ENCODE assay signal across 25 mouse cellular contexts in the genomic region with DNA sequence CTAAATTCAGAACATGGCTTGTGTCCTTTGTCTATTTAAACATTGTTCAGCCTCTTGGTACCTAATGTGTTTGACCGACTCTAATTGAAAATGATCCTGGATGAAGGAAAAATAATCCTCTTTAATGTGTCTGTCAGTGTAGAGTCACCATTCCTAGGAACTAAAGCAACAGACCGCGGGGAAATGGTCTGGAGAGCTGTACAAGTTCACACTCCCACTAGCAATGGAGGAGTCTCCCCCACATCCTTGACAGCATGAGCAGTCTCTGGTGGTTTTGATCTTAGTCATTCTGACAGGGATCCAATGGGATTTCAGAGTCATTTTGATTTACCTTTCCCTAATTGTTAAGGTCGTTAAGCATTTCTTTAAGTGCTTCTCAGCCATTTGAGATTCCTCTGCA.
DNase-seq lines count a peak whose midpoint lies in the region; ATAC-seq and TF ChIP-seq lines count a peak whose summit lies in the region.
"Had no signal": no experiment of that assay in that cellular context is flagged by ENCODE, and none has a peak within 500 bp of the region (broad histone marks: within the 10 kb centered on the region; RNA-seq: fewer than 3 reads in every experiment).

No protein-coding gene starts in this region.

- no peak for TF ChIP-seq CTCF in kidney, adult 2 months (conservative IDR thresholded peaks at IDR 0.05; ENCODE audit: insufficient read depth, insufficient read length, low read depth, low read length)
- no peak for TF ChIP-seq CTCF in kidney, postnatal 0 days (IDR thresholded peaks at IDR 0.05; ENCODE audit: low read depth)

- H3K4me1 ChIP-seq in kidney, embryonic 14.5 days (ENCODE audit: control insufficient read depth, insufficient read depth, low read length), result no peaks in the 10 kb centered on the region
- H3K4me1 ChIP-seq in kidney, adult 2 months (ENCODE audit: control insufficient read depth, insufficient read depth, low read length), result no peaks in the 10 kb centered on the region
- no peaks in the 10 kb centered on the region for H3K4me1 ChIP-seq in kidney, postnatal 0 days (replicated peaks; ENCODE audit: insufficient read depth, low read length)
- no peaks in the 10 kb centered on the region for H3K4me1 ChIP-seq in midbrain, embryonic 14.5 days (ENCODE audit: control insufficient read depth, insufficient read depth, low read length)
- H3K4me1 ChIP-seq in midbrain, embryonic 16.5 days (ENCODE audit: control insufficient read depth, insufficient read depth, low read length), result no peaks in the 10 kb centered on the region
- H3K4me1 ChIP-seq: embryonic facial prominence, embryonic 10.5 days; embryonic facial prominence, embryonic 13.5 days; forebrain, embryonic 12.5 days; forebrain, embryonic 15.5 days; hindbrain, embryonic 12.5 days; hindbrain, embryonic 15.5 days had no signal

- no peak overlapping the region for H3K27ac ChIP-seq in kidney, embryonic 14.5 days (ENCODE audit: low read depth, low read length)
- no peak overlapping the region for H3K27ac ChIP-seq in kidney, adult 2 months (ENCODE audit: insufficient read depth, low read depth, low read length)
- no peak overlapping the region for H3K27ac ChIP-seq in kidney, postnatal 0 days
- H3K27ac ChIP-seq in midbrain, embryonic 14.5 days (replicated peaks; ENCODE audit: low read depth, low read length), result no peak overlapping the region
- no peak overlapping the region for H3K27ac ChIP-seq in midbrain, embryonic 16.5 days (ENCODE audit: low read length)
- H3K27ac ChIP-seq: embryonic facial prominence, embryonic 10.5 days; embryonic facial prominence, embryonic 13.5 days; forebrain, embryonic 12.5 days; forebrain, embryonic 15.5 days; hindbrain, embryonic 12.5 days; hindbrain, embryonic 15.5 days had no signal

- no peaks in the 10 kb centered on the region for H3K36me3 ChIP-seq in kidney, embryonic 14.5 days (ENCODE audit: control insufficient read depth, insufficient read depth, low read length)
- no peaks in the 10 kb centered on the region for H3K36me3 ChIP-seq in kidney, adult 2 months (ENCODE audit: control insufficient read depth, insufficient read depth, low read length)
- no peaks in the 10 kb centered on the region for H3K36me3 ChIP-seq in kidney, postnatal 0 days (ENCODE audit: insufficient read depth, low read length)
- H3K36me3 ChIP-seq in midbrain, embryonic 14.5 days (ENCODE audit: control insufficient read depth, insufficient read depth, low read length), result no peaks in the 10 kb centered on the region
- H3K36me3 ChIP-seq in midbrain, embryonic 16.5 days (ENCODE audit: control insufficient read depth, insufficient read depth, low read length), result no peaks in the 10 kb centered on the region
- H3K36me3 ChIP-seq: embryonic facial prominence, embryonic 10.5 days; embryonic facial prominence, embryonic 13.5 days; forebrain, embryonic 12.5 days; forebrain, embryonic 15.5 days; G1E; hindbrain, embryonic 12.5 days; hindbrain, embryonic 15.5 days had no signal

- peak; percentile 93 for ATAC-seq in kidney, embryonic 14.5 days (ENCODE audit: low FRiP score, low TSS enrichment)
- peak; percentile 52; the same call in 1 of the 2 replicates for ATAC-seq in kidney, postnatal 0 days (replicated peaks; ENCODE audit: low FRiP score, low read depth)
- ATAC-seq in midbrain, embryonic 14.5 days (ENCODE audit: low FRiP score, low TSS enrichment), result no peak
- no peak for ATAC-seq in midbrain, embryonic 16.5 days
- ATAC-seq: forebrain, embryonic 15.5 days; Patski had no signal

- no peaks in the 10 kb centered on the region for H3K27me3 ChIP-seq in kidney, embryonic 14.5 days (ENCODE audit: control insufficient read depth, insufficient read depth, low read length)
- no peaks in the 10 kb centered on the region for H3K27me3 ChIP-seq in kidney, adult 2 months (replicated peaks; ENCODE audit: control insufficient read depth, insufficient read depth, low read length)
- no peaks in the 10 kb centered on the region for H3K27me3 ChIP-seq in kidney, postnatal 0 days (ENCODE audit: insufficient read depth, low read length)
- no peaks in the 10 kb centered on the region for H3K27me3 ChIP-seq in midbrain, embryonic 14.5 days (ENCODE audit: control insufficient read depth, insufficient read depth, low read length)
- no peaks in the 10 kb centered on the region for H3K27me3 ChIP-seq in midbrain, embryonic 16.5 days (ENCODE audit: control insufficient read depth, insufficient read depth, low read depth, low read length)
- H3K27me3 ChIP-seq: CH12.LX; embryonic facial prominence, embryonic 13.5 days; forebrain, embryonic 12.5 days; forebrain, embryonic 15.5 days; hindbrain, embryonic 12.5 days; hindbrain, embryonic 15.5 days; Patski had no signal

- no peak overlapping the region for H3K4me3 ChIP-seq in kidney, embryonic 14.5 days (ENCODE audit: low read length)
- H3K4me3 ChIP-seq in kidney, adult 2 months (ENCODE audit: insufficient read depth, low read depth, low read length), result no peak overlapping the region
- H3K4me3 ChIP-seq in kidney, postnatal 0 days (replicated peaks; ENCODE audit: low read depth, low read length), result no peak overlapping the region
- no peak overlapping the region for H3K4me3 ChIP-seq in midbrain, embryonic 14.5 days (replicated peaks; ENCODE audit: low read depth, low read length)
- H3K4me3 ChIP-seq in midbrain, embryonic 16.5 days (ENCODE audit: low read depth, low read length), result no peak overlapping the region
- H3K4me3 ChIP-seq: embryonic facial prominence, embryonic 10.5 days; embryonic facial prominence, embryonic 13.5 days; erythroblast, embryonic 14.5 days; forebrain, embryonic 12.5 days; forebrain, embryonic 15.5 days; hindbrain, embryonic 12.5 days; hindbrain, embryonic 15.5 days had no signal

- H3K9ac ChIP-seq in kidney, embryonic 14.5 days (ENCODE audit: low read depth, low read length), result no peak overlapping the region
- no peak overlapping the region for H3K9ac ChIP-seq in kidney, postnatal 0 days (ENCODE audit: low read depth, low read length)
- no peak overlapping the region for H3K9ac ChIP-seq in midbrain, embryonic 14.5 days (replicated peaks; ENCODE audit: low read length)
- no peak overlapping the region for H3K9ac ChIP-seq in midbrain, embryonic 16.5 days (ENCODE audit: low read depth, low read length)
- H3K9ac ChIP-seq: embryonic facial prominence, embryonic 13.5 days; forebrain, embryonic 12.5 days; forebrain, embryonic 15.5 days; hindbrain, embryonic 12.5 days; hindbrain, embryonic 15.5 days had no signal

- DNase-seq in kidney, adult 2 months, result no peak
- DNase-seq in kidney, postnatal 0 days (ENCODE audit: low spot score), result peak; percentile 84
- no peak for DNase-seq in kidney, postnatal 14 days
- DNase-seq in midbrain, embryonic 14.5 days, result peak; percentile 8
- no peak for DNase-seq in gastrocnemius, postnatal 14 days
- DNase-seq: adrenal gland, postnatal 10 days; adrenal gland, postnatal 36 days; B cell, adult 2 months; cerebellum, adult 18-20 months; cerebellum, adult 9-10 months; cerebellum, postnatal 14 days; heart, adult 11 months had no signal

- H3K9me3 ChIP-seq in kidney, embryonic 14.5 days (ENCODE audit: control insufficient read depth, low read length), result no peaks in the 10 kb centered on the region
- H3K9me3 ChIP-seq in kidney, postnatal 0 days (replicated peaks; ENCODE audit: low read length), result no peaks in the 10 kb centered on the region
- H3K9me3 ChIP-seq in midbrain, embryonic 14.5 days (ENCODE audit: control insufficient read depth, low read length), result no peaks in the 10 kb centered on the region
- H3K9me3 ChIP-seq in midbrain, embryonic 16.5 days (replicated peaks; ENCODE audit: control insufficient read depth, low read length, poor library complexity, severe bottlenecking), result no peaks in the 10 kb centered on the region
- H3K9me3 ChIP-seq: embryonic facial prominence, embryonic 10.5 days; embryonic facial prominence, embryonic 13.5 days; forebrain, embryonic 12.5 days; forebrain, embryonic 15.5 days; hindbrain, embryonic 12.5 days; hindbrain, embryonic 15.5 days had no signal

- WGBS in kidney, embryonic 14.5 days, result 21% methylated on average over 4 of the region's 4 CpGs
- WGBS in kidney, adult 2 months, result 22% methylated on average over 4 of the region's 4 CpGs
- WGBS in kidney, postnatal 0 days, result 20% methylated on average over 4 of the region's 4 CpGs
- 42% methylated on average over 4 of the region's 4 CpGs for WGBS in midbrain, embryonic 14.5 days
- WGBS in midbrain, embryonic 16.5 days, result 48% methylated on average over 4 of the region's 4 CpGs

- no peak for TF ChIP-seq POLR2A in kidney, adult 2 months (IDR thresholded peaks at IDR 0.05; ENCODE audit: low read depth, low read length)

- intact Hi-C loops in gastrocnemius, postnatal 14 days (cut with DNase I; ENCODE audit: low total_unique reads), result no loop called here

- H3K4me2 ChIP-seq in kidney, embryonic 14.5 days (replicated peaks; ENCODE audit: low read depth, low read length), result no peak overlapping the region
- no peak overlapping the region for H3K4me2 ChIP-seq in kidney, postnatal 0 days (ENCODE audit: low read length)
- no peak overlapping the region for H3K4me2 ChIP-seq in midbrain, embryonic 14.5 days (ENCODE audit: low read length)
- H3K4me2 ChIP-seq in midbrain, embryonic 16.5 days (ENCODE audit: low read length), result no peak overlapping the region
- H3K4me2 ChIP-seq: embryonic facial prominence, embryonic 13.5 days; forebrain, embryonic 12.5 days; forebrain, embryonic 15.5 days; heart, embryonic 11.5 days; hindbrain, embryonic 12.5 days; hindbrain, embryonic 15.5 days had no signal

Comparison
In these comparisons a context has a peak if more than half of its experiments do, and no peak if none do; other contexts are left out.
1. DNase-seq: peak in kidney, postnatal 0 days (single experiment) and midbrain, embryonic 14.5 days (single experiment); none in kidney, adult 2 months (single experiment), kidney, postnatal 14 days (single experiment) and gastrocnemius, postnatal 14 days (single experiment).
2. ATAC-seq: peak in kidney, embryonic 14.5 days (single experiment) and kidney, postnatal 0 days (single experiment); none in midbrain, embryonic 14.5 days (single experiment) and midbrain, embryonic 16.5 days (single experiment).